In the genomic region with DNA sequence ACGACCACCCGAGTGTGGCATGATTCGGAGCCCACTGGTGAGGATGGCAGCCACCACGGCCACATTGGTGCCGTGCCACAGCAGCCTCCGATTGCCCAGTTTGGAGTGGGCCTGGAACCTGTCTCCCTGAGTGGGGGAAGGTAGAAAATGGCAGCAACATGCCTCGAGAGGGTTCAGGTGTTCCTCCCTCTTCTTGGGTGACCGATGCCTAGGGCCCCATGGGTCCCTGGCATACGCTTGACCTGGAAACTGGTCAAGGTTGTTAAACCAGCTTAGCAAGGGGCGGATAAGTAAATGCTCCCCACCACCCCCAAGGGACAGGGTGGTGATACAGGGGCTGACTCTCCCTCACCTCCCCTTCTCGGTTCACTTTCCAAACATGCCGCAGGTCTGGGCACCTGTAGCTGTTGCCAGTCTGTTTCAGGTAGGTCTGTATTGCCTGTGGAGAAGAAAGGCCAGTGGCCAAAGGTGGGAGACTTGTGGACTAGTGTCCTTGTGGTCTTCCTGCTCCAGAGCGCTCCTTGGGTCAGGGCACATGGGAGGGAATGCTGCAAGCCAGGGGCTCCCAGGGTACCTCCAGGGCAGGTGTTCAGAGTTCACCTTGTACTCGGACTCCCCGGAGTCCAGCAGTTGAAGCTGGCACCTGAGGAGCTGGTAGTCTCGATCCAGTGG, we compare ENCODE assay signal across 12 mouse cellular contexts. TPM values are rescaled to one million over a fixed set of nuclear protein-coding genes. Genes with fewer than 3 reads are reported as not detected.
A peak's percentile ranks its signal among the peaks of the same experiment; 100 is the strongest.
DNase-seq lines count a peak whose midpoint lies in the region; ATAC-seq and TF ChIP-seq lines count a peak whose summit lies in the region.
"Had no signal": no experiment of that assay in that cellular context is flagged by ENCODE, and none has a peak within 500 bp of the region (broad histone marks: within the 10 kb centered on the region; RNA-seq: fewer than 3 reads in every experiment).

No protein-coding gene starts in this region.

- WGBS in midbrain, embryonic 11.5 days = 90% methylated on average over 16 of the region's 16 CpGs
- 93% methylated on average over 16 of the region's 16 CpGs for WGBS in midbrain, embryonic 13.5 days

- ATAC-seq in midbrain, embryonic 11.5 days (ENCODE audit: low FRiP score) = no peak
- ATAC-seq in midbrain, embryonic 13.5 days = no peak
- ATAC-seq: forebrain, embryonic 14.5 days had no signal

- TF ChIP-seq CTCF in gastrocnemius, adult 2 months (IDR thresholded peaks at IDR 0.05) = no peak

- H3K4me3 ChIP-seq in gastrocnemius, adult 2 months = peak overlapping the region; percentile 76; the same call in 1 of the 2 replicates
- no peak overlapping the region for H3K4me3 ChIP-seq in midbrain, embryonic 11.5 days (ENCODE audit: low read depth, low read length)
- no peak overlapping the region for H3K4me3 ChIP-seq in midbrain, embryonic 13.5 days (replicated peaks)
- H3K4me3 ChIP-seq: limb, embryonic 15.5 days; megakaryocyte, embryonic 14.5 days; stomach, embryonic 15.5 days had no signal

- no peaks in the 10 kb centered on the region for H3K27me3 ChIP-seq in midbrain, embryonic 11.5 days (ENCODE audit: control insufficient read depth, insufficient read depth, low read length)
- no peaks in the 10 kb centered on the region for H3K27me3 ChIP-seq in midbrain, embryonic 13.5 days
- H3K27me3 ChIP-seq: stomach, embryonic 15.5 days had no signal

- peak; percentile 43 for DNase-seq in gastrocnemius, adult 2 months
- no peak for DNase-seq in gastrocnemius, adult 18-20 months (ENCODE audit: low spot score)
- DNase-seq in midbrain, embryonic 11.5 days (ENCODE audit: low spot score, missing footprints) = peak; percentile 74
- peak; percentile 7 for DNase-seq in gastrocnemius, postnatal 14 days
- DNase-seq in layer of hippocampus, adult 9-11 months = peak; percentile 14
- DNase-seq in Muller cell, postnatal 12 days (ENCODE audit: inconsistent ontology term) = no peak
- no peak for DNase-seq in testis, postnatal 14 days (ENCODE audit: low spot score)

- no peak overlapping the region for H3K9ac ChIP-seq in midbrain, embryonic 11.5 days (ENCODE audit: low read length)
- H3K9ac ChIP-seq in midbrain, embryonic 13.5 days (replicated peaks) = no peak overlapping the region
- H3K9ac ChIP-seq: limb, embryonic 15.5 days; stomach, embryonic 15.5 days had no signal

- H3K36me3 ChIP-seq in midbrain, embryonic 11.5 days (ENCODE audit: control insufficient read depth, insufficient read depth, low read length) = no peaks in the 10 kb centered on the region
- no peaks in the 10 kb centered on the region for H3K36me3 ChIP-seq in midbrain, embryonic 13.5 days
- H3K36me3 ChIP-seq: limb, embryonic 15.5 days; stomach, embryonic 15.5 days had no signal

- peak overlapping the region; percentile 96 for H3K27ac ChIP-seq in gastrocnemius, adult 2 months
- H3K27ac ChIP-seq in midbrain, embryonic 11.5 days (ENCODE audit: low read depth, low read length) = no peak overlapping the region
- H3K27ac ChIP-seq in midbrain, embryonic 13.5 days = no peak overlapping the region
- H3K27ac ChIP-seq: limb, embryonic 15.5 days had no signal

- no peaks in the 10 kb centered on the region for H3K9me3 ChIP-seq in midbrain, embryonic 11.5 days (ENCODE audit: control insufficient read depth, low read length)
- H3K9me3 ChIP-seq in midbrain, embryonic 13.5 days = no peaks in the 10 kb centered on the region
- H3K9me3 ChIP-seq: limb, embryonic 15.5 days; megakaryocyte, embryonic 14.5 days; stomach, embryonic 15.5 days had no signal

- intact Hi-C loops in gastrocnemius, adult 2 months (cut with DNase I) = no loop called here
- intact Hi-C loops in gastrocnemius, postnatal 14 days (cut with DNase I; ENCODE audit: low total_unique reads) = loop anchor here (5.0 kb wide), 1 partner anchor 36 kb away; the partner anchor contains the start of gene Acy1

- H3K4me1 ChIP-seq in midbrain, embryonic 11.5 days (ENCODE audit: control insufficient read depth, insufficient read depth, low read length) = peaks cover 28% of the 10 kb centered on the region
- H3K4me1 ChIP-seq in midbrain, embryonic 13.5 days (replicated peaks) = peaks cover 37% of the 10 kb centered on the region

- H3K4me2 ChIP-seq in midbrain, embryonic 11.5 days = no peak overlapping the region
- no peak overlapping the region for H3K4me2 ChIP-seq in midbrain, embryonic 13.5 days (replicated peaks)
- H3K4me2 ChIP-seq: limb, embryonic 15.5 days; stomach, embryonic 15.5 days had no signal

RNA-seq across cellular contexts. Expression of gene Rrp9, which starts 2.5 kb away (rescaled TPM):
- 10 to 100 TPM; 23.9 to 24.7 TPM for total RNA-seq in gastrocnemius, adult 2 months (2021)
- total RNA-seq in gastrocnemius, adult 18-20 months (2021) = 10 to 100 TPM; 19.8 to 21.7 TPM
- polyA plus RNA-seq in midbrain, embryonic 11.5 days (2014; fragmentation: Nextera tagmentation; extraction: Ambion mirVana) = 38.2 and 44.4 TPM in 2 replicates
- 46.2 and 47.8 TPM in 2 replicates for polyA plus RNA-seq in midbrain, embryonic 13.5 days (2015; fragmentation: Nextera tagmentation; extraction: Ambion mirVana)
- total RNA-seq in gastrocnemius, postnatal 14 days (2021) = 10 to 100 TPM; 12.6 to 18.4 TPM

RNA-seq across cellular contexts. Expression of gene Parp3, which starts 3.5 kb away (rescaled TPM):
- 10 to 100 TPM; 60.4 to 75.3 TPM for total RNA-seq in gastrocnemius, adult 2 months (2021)
- total RNA-seq in gastrocnemius, adult 18-20 months (2021) = 10 to 100 TPM; 68.1 to 69.4 TPM
- polyA plus RNA-seq in midbrain, embryonic 11.5 days (2014; fragmentation: Nextera tagmentation; extraction: Ambion mirVana) = 1.1 and 1.2 TPM in 2 replicates
- 0.34 and 0.81 TPM in 2 replicates for polyA plus RNA-seq in midbrain, embryonic 13.5 days (2015; fragmentation: Nextera tagmentation; extraction: Ambion mirVana)
- 10 to 100 TPM; 64.1 to 76.2 TPM for total RNA-seq in gastrocnemius, postnatal 14 days (2021)

RNA-seq across cellular contexts. Expression of gene Gpr62, which starts 7.5 kb away (rescaled TPM):
- under 1 TPM in 1 of 2 experiments, not detected in 1; 0.15 TPM for total RNA-seq in gastrocnemius, adult 2 months (2021)
- total RNA-seq in gastrocnemius, adult 18-20 months (2021) = under 1 TPM; 0.14 to 0.21 TPM
- 0.12 and 0.23 TPM in 2 replicates for polyA plus RNA-seq in midbrain, embryonic 11.5 days (2014; fragmentation: Nextera tagmentation; extraction: Ambion mirVana)
- 0.63 and 0.75 TPM in 2 replicates for polyA plus RNA-seq in midbrain, embryonic 13.5 days (2015; fragmentation: Nextera tagmentation; extraction: Ambion mirVana)
- total RNA-seq in gastrocnemius, postnatal 14 days (2021) = under 1 TPM; 0.16 to 0.33 TPM

RNA-seq across cellular contexts. Expression of gene Pcbp4, which starts 20.1 kb away (rescaled TPM):
- total RNA-seq in gastrocnemius, adult 2 months (2021) = 10 to 100 TPM; 63.8 to 69.0 TPM
- 10 to 100 TPM; 54.7 to 69.6 TPM for total RNA-seq in gastrocnemius, adult 18-20 months (2021)
- 219 and 256 TPM in 2 replicates for polyA plus RNA-seq in midbrain, embryonic 11.5 days (2014; fragmentation: Nextera tagmentation; extraction: Ambion mirVana)
- 280 and 309 TPM in 2 replicates for polyA plus RNA-seq in midbrain, embryonic 13.5 days (2015; fragmentation: Nextera tagmentation; extraction: Ambion mirVana)
- 10 to 100 TPM; 47.6 to 48.7 TPM for total RNA-seq in gastrocnemius, postnatal 14 days (2021)

RNA-seq across cellular contexts. Expression of gene Abhd14a, which starts 25.7 kb away (rescaled TPM):
- total RNA-seq in gastrocnemius, adult 2 months (2021) = 10 to 100 TPM; 15.9 to 19.8 TPM
- total RNA-seq in gastrocnemius, adult 18-20 months (2021) = 10 to 100 TPM; 16.9 to 17.0 TPM
- polyA plus RNA-seq in midbrain, embryonic 11.5 days (2014; fragmentation: Nextera tagmentation; extraction: Ambion mirVana) = 30.8 and 34.5 TPM in 2 replicates
- polyA plus RNA-seq in midbrain, embryonic 13.5 days (2015; fragmentation: Nextera tagmentation; extraction: Ambion mirVana) = 40.2 and 43.0 TPM in 2 replicates
- 10 to 100 TPM; 13.3 to 16.0 TPM for total RNA-seq in gastrocnemius, postnatal 14 days (2021)

Comparison
In these comparisons a context has a peak if more than half of its experiments do, and no peak if none do; other contexts are left out.
1. DNase-seq: peak in gastrocnemius, adult 2 months (single experiment), midbrain, embryonic 11.5 days (single experiment), gastrocnemius, postnatal 14 days (single experiment) and layer of hippocampus, adult 9-11 months (single experiment); none in gastrocnemius, adult 18-20 months (single experiment), Muller cell, postnatal 12 days (single experiment) and testis, postnatal 14 days (single experiment).